Mouse (Mus musculus) limb, embryonic 11.5 days (tissue): ENCODE results near the gene Krt84. TPM values are rescaled to one million over a fixed set of nuclear protein-coding genes. Genes with fewer than 3 reads are reported as not detected.

Experiments used
- ATAC-seq: fragments of 200-750 bp; cut with Nextera tagmentation; 2 replicates; pipeline ENCODE4 v1.8.0; 2017; ENCODE audit warnings: low read depth; ENCODE audit not compliant: insufficient number of reproducible peaks, low FRiP score, low TSS enrichment
- DNase-seq: peaks from one replicate; pipeline ENCODE4 v3.0.0-alpha.2; 2015; ENCODE audit warnings: low spot score
- H3K27ac ChIP-seq: fragments of 300-500 bp; sonication (generic); replicated peaks from 2 replicates; pipeline ENCODE4 v1.5.1; 2014; ENCODE audit warnings: low read depth, mild to moderate bottlenecking, low read length
- H3K27me3 ChIP-seq: fragments of 300-500 bp; sonication (generic); 2 replicates; pipeline ENCODE4 v1.6.1; 2014; ENCODE audit warnings: mild to moderate bottlenecking, low read length, mixed read lengths; ENCODE audit not compliant: control insufficient read depth, insufficient read depth
- H3K36me3 ChIP-seq: fragments of 300-500 bp; sonication (generic); 2 replicates; pipeline ENCODE4 v1.6.1; 2014; ENCODE audit warnings: mild to moderate bottlenecking, low read length, moderate library complexity, mixed read lengths; ENCODE audit not compliant: control insufficient read depth, insufficient read depth
- H3K4me1 ChIP-seq: fragments of 300-500 bp; sonication (generic); 2 replicates; pipeline ENCODE4 v1.6.1; 2014; ENCODE audit warnings: low read length, mixed read lengths; ENCODE audit not compliant: control insufficient read depth, insufficient read depth
- H3K4me2 ChIP-seq: fragments of 300-500 bp; sonication (generic); 2 replicates; pipeline ENCODE4 v1.6.1; 2014; ENCODE audit warnings: low read depth, mild to moderate bottlenecking, moderate library complexity; ENCODE audit not compliant: severe bottlenecking
- H3K4me3 ChIP-seq: fragments of 300-500 bp; sonication (generic); 2 replicates; pipeline ENCODE4 v1.5.1; 2014; ENCODE audit warnings: low read depth, low read length
- H3K9ac ChIP-seq: fragments of 300-500 bp; sonication (generic); 2 replicates; pipeline ENCODE4 v1.6.1; 2014; ENCODE audit warnings: mild to moderate bottlenecking, low read length
- H3K9me3 ChIP-seq: fragments of 300-500 bp; sonication (generic); 2 replicates; pipeline ENCODE4 v1.6.1; 2016; ENCODE audit warnings: low read length; ENCODE audit not compliant: control insufficient read depth
- WGBS: fragments of 180-500 bp; shearing (Covaris S2); extraction: QIAGEN DNeasy Blood & Tissue Kit; methylation state at CpG from one replicate; pipeline ENCODE4 v1.1.7; 2014; 5-methylcytosine and 5-hydroxymethylcytosine counted together
- polyA plus RNA-seq: library from polyadenylated mRNA; unstranded; fragments of >200 nt; fragmentation: Nextera tagmentation; extraction: Ambion mirVana; gene quantifications from 2 replicates; pipeline ENCODE4 v1.2.1, GENCODE M21; 2014

The Krt84 gene
- not detected in 2 replicates for polyA plus RNA-seq

- H3K4me2 ChIP-seq = no peak within 1 kb of the TSS
- DNase-seq (no peak), ATAC-seq (no peak)
- no peaks in the 10 kb centered on the region for H3K36me3 ChIP-seq
- 68% methylated on average over 7 of the region's 7 CpGs for WGBS
- no peak within 1 kb of the TSS for H3K27ac ChIP-seq
- H3K27me3 ChIP-seq = no peaks in the 10 kb centered on the region
- no peaks in the 10 kb centered on the region for H3K9me3 ChIP-seq
- H3K4me3 ChIP-seq = no peak within 1 kb of the TSS
- no peak within 1 kb of the TSS for H3K9ac ChIP-seq
- no peaks in the 10 kb centered on the region for H3K4me1 ChIP-seq
Observed at GRCm38 (mm10) chr15:101532720-101533119, at the start of gene Krt84. TSS of gene Krt84 (minus strand) at chr15:101532820.

- no peak for DNase-seq
- no peak overlapping the region for H3K4me2 ChIP-seq
- 85% methylated on average over 3 of the region's 3 CpGs for WGBS
Observed at GRCm38 (mm10) chr15:101581701-101582100, 49.1 kb upstream of the Krt84 start.

GRCm38 (mm10) chr15:101575506-101575905 is 42.9 kb upstream of the Krt84 start:
- Histone ChIP-seq H3K4me3 (no peak overlapping the region), H3K27me3 (no peaks in the 10 kb centered on the region), H3K4me1 (peaks cover 7% of the 10 kb centered on the region; the same call in 1 of the 2 replicates), H3K27ac (no peak overlapping the region), H3K9ac (no peak overlapping the region), H3K36me3 (no peaks in the 10 kb centered on the region), H3K4me2 (no peak overlapping the region), H3K9me3 (no peaks in the 10 kb centered on the region; the same call in 1 of the 2 replicates)
- ATAC-seq = no peak
- no peak for DNase-seq
- WGBS = 91% methylated on average over 5 of the region's 5 CpGs

More at GRCm38 (mm10) chr15:101581701-101582100, 49.1 kb upstream of the Krt84 start:
- Histone ChIP-seq H3K27me3 (no peaks in the 10 kb centered on the region), H3K9me3 (no peaks in the 10 kb centered on the region), H3K4me1 (no peaks in the 10 kb centered on the region), H3K9ac (no peak overlapping the region), H3K4me3 (no peak overlapping the region), H3K27ac (no peak overlapping the region), H3K36me3 (no peaks in the 10 kb centered on the region)
- no peak for ATAC-seq

GRCm38 (mm10) chr15:101573796-101574345 is 41.3 kb upstream of the Krt84 start, which contains the start of gene Krt75:
TSS of gene Krt75 (minus strand) at chr15:101573904.
- DNase-seq = no peak
- 0 out of 2 replicates have a peak within 1 kb of the TSS, but pooled peaks have one; percentile 21 for H3K27ac ChIP-seq

GRCm38 (mm10) chr15:101567780-101568179 is 35.2 kb upstream of the Krt84 start:
- Histone ChIP-seq H3K4me3 (no peak overlapping the region), H3K4me1 (no peaks in the 10 kb centered on the region), H3K27me3 (no peaks in the 10 kb centered on the region), H3K9me3 (no peaks in the 10 kb centered on the region), H3K9ac (no peak overlapping the region), H3K36me3 (no peaks in the 10 kb centered on the region), H3K4me2 (no peak overlapping the region), H3K27ac (no peak overlapping the region)
- no peak for ATAC-seq
- DNase-seq = peak; percentile 35
- 50% methylated on average over 7 of the region's 7 CpGs for WGBS

More at GRCm38 (mm10) chr15:101573796-101574345, 41.3 kb upstream of the Krt84 start, which contains the start of gene Krt75:
- no peak for ATAC-seq
- 60% methylated on average over 15 of the region's 15 CpGs for WGBS
- H3K27me3 ChIP-seq = no peaks in the 10 kb centered on the region
- peaks cover 7% of the 10 kb centered on the region; the same call in 1 of the 2 replicates for H3K4me1 ChIP-seq
- H3K36me3 ChIP-seq = no peaks in the 10 kb centered on the region
- H3K9me3 ChIP-seq = no peaks in the 10 kb centered on the region; the same call in 1 of the 2 replicates
- no peak within 1 kb of the TSS for H3K9ac ChIP-seq
- no peak within 1 kb of the TSS for H3K4me3 ChIP-seq
- H3K4me2 ChIP-seq = no peak within 1 kb of the TSS

GRCm38 (mm10) chr15:101562850-101563249 is 30.2 kb upstream of the Krt84 start, which contains the start of gene Krt90:
TSS of gene Krt90 (minus strand) at chr15:101562950.
- 75% methylated on average over 5 of the region's 5 CpGs for WGBS
- Histone ChIP-seq H3K4me3 (no peak within 1 kb of the TSS), H3K9ac (no peak within 1 kb of the TSS), H3K27ac (no peak within 1 kb of the TSS), H3K36me3 (no peaks in the 10 kb centered on the region), H3K4me2 (no peak within 1 kb of the TSS), H3K9me3 (no peaks in the 10 kb centered on the region), H3K27me3 (no peaks in the 10 kb centered on the region), H3K4me1 (no peaks in the 10 kb centered on the region)
- DNase-seq (no peak), ATAC-seq (no peak)

GRCm38 (mm10) chr15:101558034-101558646 is 25.5 kb upstream of the Krt84 start:
- H3K36me3 ChIP-seq = no peaks in the 10 kb centered on the region
- ATAC-seq = no peak
- peak; percentile 25 for DNase-seq
- H3K27me3 ChIP-seq = no peaks in the 10 kb centered on the region
- no peak overlapping the region for H3K9ac ChIP-seq
- H3K27ac ChIP-seq = no peak overlapping the region
- H3K4me1 ChIP-seq = peaks cover 1% of the 10 kb centered on the region; the same call in 1 of the 2 replicates
- WGBS = 14% methylated on average over 7 of the region's 7 CpGs
- no peak overlapping the region for H3K4me2 ChIP-seq
- no peaks in the 10 kb centered on the region for H3K9me3 ChIP-seq
- H3K4me3 ChIP-seq = no peak overlapping the region

GRCm38 (mm10) chr15:101553169-101553568 is 20.5 kb upstream of the Krt84 start:
- H3K36me3 ChIP-seq = no peaks in the 10 kb centered on the region
- no peaks in the 10 kb centered on the region for H3K9me3 ChIP-seq
- WGBS = 0% methylated on average over 11 of the region's 11 CpGs
- no peak overlapping the region for H3K4me3 ChIP-seq
- no peak overlapping the region for H3K4me2 ChIP-seq
- DNase-seq = peak; percentile 67
- no peaks in the 10 kb centered on the region for H3K27me3 ChIP-seq
- peak; percentile 39; the same call in 1 of the 2 replicates for ATAC-seq
- H3K9ac ChIP-seq = no peak overlapping the region
- no peak overlapping the region for H3K27ac ChIP-seq
- peaks cover 5% of the 10 kb centered on the region; the same call in 1 of the 2 replicates for H3K4me1 ChIP-seq
